Mouse (Mus musculus): ENCODE results near the gene Tnfrsf22. TPM values are rescaled to one million over a fixed set of nuclear protein-coding genes. Genes with fewer than 3 reads are reported as not detected.
"Not testable (repeated sequence)": the region's sequence is repeated elsewhere in the genome, so short reads cannot be mapped to it uniquely, and the experiment has no call there.

Tnfrsf22 gene
- not detected in 2 replicates for polyA plus RNA-seq (2012; ENCODE audit: insufficient read depth, low replicate concordance)

- Histone ChIP-seq H3K9me3 (peaks cover 25% of the 10 kb centered on the region), H3K36me3 (replicated peaks; ENCODE audit: low read length) (no peaks in the 10 kb centered on the region), H3K27me3 (replicated peaks) (peaks cover 17% of the 10 kb centered on the region), H3K4me3 (replicated peaks) (peak within 1 kb of the TSS; percentile 89), H3K4me1 (peaks cover 8% of the 10 kb centered on the region)
- TF ChIP-seq GATA1 (IDR thresholded peaks at IDR 0.05; ENCODE audit: borderline replicate concordance, low read length), result no peak
- no peak for TF ChIP-seq FLI1 (IDR thresholded peaks at IDR 0.05; ENCODE audit: low read length)
Observed at GRCm38 (mm10) chr7:143649034-143649768, at the start of gene Tnfrsf22. Gene Tnfrsf22, minus strand, starts transcription at chr7:143649661.

- Histone ChIP-seq H3K27me3 (replicated peaks) (peaks cover 65% of the 10 kb centered on the region), H3K9me3 (no peaks in the 10 kb centered on the region), H3K4me1 (no peaks in the 10 kb centered on the region), H3K4me3 (replicated peaks) (no peak overlapping the region), H3K36me3 (replicated peaks; ENCODE audit: low read length) (no peaks in the 10 kb centered on the region)
- TF ChIP-seq FLI1 (IDR thresholded peaks at IDR 0.05; ENCODE audit: low read length) (no peak), GATA1 (IDR thresholded peaks at IDR 0.05; ENCODE audit: borderline replicate concordance, low read length) (no peak)
Observed at GRCm38 (mm10) chr7:143696140-143696539, 46.7 kb upstream of the Tnfrsf22 start.

- no peak for TF ChIP-seq GATA1 (IDR thresholded peaks at IDR 0.05; ENCODE audit: borderline replicate concordance, low read length)
- TF ChIP-seq FLI1 (IDR thresholded peaks at IDR 0.05; ENCODE audit: low read length), result no peak
- peaks cover 68% of the 10 kb centered on the region for H3K27me3 ChIP-seq (replicated peaks)
- H3K36me3 ChIP-seq (replicated peaks; ENCODE audit: low read length), result no peaks in the 10 kb centered on the region
- H3K9me3 ChIP-seq, result no peaks in the 10 kb centered on the region
- no peak overlapping the region for H3K4me3 ChIP-seq (replicated peaks)
- peaks cover 5% of the 10 kb centered on the region for H3K4me1 ChIP-seq
Observed at GRCm38 (mm10) chr7:143694550-143694949, 45.1 kb upstream of the Tnfrsf22 start.

GRCm38 (mm10) chr7:143692746-143693510, 43.5 kb upstream of the Tnfrsf22 start:
- TF ChIP-seq FLI1 (IDR thresholded peaks at IDR 0.05; ENCODE audit: low read length) (no peak), GATA1 (IDR thresholded peaks at IDR 0.05; ENCODE audit: borderline replicate concordance, low read length) (no peak)
- no peak overlapping the region for H3K4me3 ChIP-seq (replicated peaks)
- no peaks in the 10 kb centered on the region for H3K9me3 ChIP-seq
- H3K36me3 ChIP-seq (replicated peaks; ENCODE audit: low read length), result no peaks in the 10 kb centered on the region
- H3K4me1 ChIP-seq, result peaks cover 6% of the 10 kb centered on the region
- H3K27me3 ChIP-seq (replicated peaks), result peaks cover 74% of the 10 kb centered on the region

GRCm38 (mm10) chr7:143691909-143692308, 42.4 kb upstream of the Tnfrsf22 start:
- peaks cover 77% of the 10 kb centered on the region for H3K27me3 ChIP-seq (replicated peaks)
- TF ChIP-seq GATA1 (IDR thresholded peaks at IDR 0.05; ENCODE audit: borderline replicate concordance, low read length) (no peak), FLI1 (IDR thresholded peaks at IDR 0.05; ENCODE audit: low read length) (no peak)

GRCm38 (mm10) chr7:143691181-143691580, 41.7 kb upstream of the Tnfrsf22 start:
- Histone ChIP-seq H3K9me3 (no peaks in the 10 kb centered on the region), H3K4me3 (replicated peaks) (no peak overlapping the region), H3K4me1 (peaks cover 6% of the 10 kb centered on the region), H3K36me3 (replicated peaks; ENCODE audit: low read length) (no peaks in the 10 kb centered on the region), H3K27me3 (replicated peaks) (peaks cover 77% of the 10 kb centered on the region)
- TF ChIP-seq GATA1 (IDR thresholded peaks at IDR 0.05; ENCODE audit: borderline replicate concordance, low read length) (no peak), FLI1 (IDR thresholded peaks at IDR 0.05; ENCODE audit: low read length) (no peak)

More at GRCm38 (mm10) chr7:143691909-143692308, 42.4 kb upstream of the Tnfrsf22 start:
- no peaks in the 10 kb centered on the region for H3K9me3 ChIP-seq
- no peak overlapping the region for H3K4me3 ChIP-seq (replicated peaks)
- H3K4me1 ChIP-seq, result peaks cover 6% of the 10 kb centered on the region
- no peaks in the 10 kb centered on the region for H3K36me3 ChIP-seq (replicated peaks; ENCODE audit: low read length)

GRCm38 (mm10) chr7:143689946-143690345, 40.5 kb upstream of the Tnfrsf22 start:
- Histone ChIP-seq H3K36me3 (replicated peaks; ENCODE audit: low read length) (no peaks in the 10 kb centered on the region), H3K27me3 (replicated peaks) (peaks cover 76% of the 10 kb centered on the region), H3K9me3 (no peaks in the 10 kb centered on the region), H3K4me1 (peaks cover 14% of the 10 kb centered on the region), H3K4me3 (replicated peaks) (no peak overlapping the region)
- TF ChIP-seq FLI1 (IDR thresholded peaks at IDR 0.05; ENCODE audit: low read length) (no peak), GATA1 (IDR thresholded peaks at IDR 0.05; ENCODE audit: borderline replicate concordance, low read length) (no peak)

- no peak for TF ChIP-seq GATA1 (IDR thresholded peaks at IDR 0.05; ENCODE audit: borderline replicate concordance, low read length)
- no peak for TF ChIP-seq FLI1 (IDR thresholded peaks at IDR 0.05; ENCODE audit: low read length)
- no peaks in the 10 kb centered on the region for H3K36me3 ChIP-seq (replicated peaks; ENCODE audit: low read length)
- H3K9me3 ChIP-seq, result no peaks in the 10 kb centered on the region
- peaks cover 72% of the 10 kb centered on the region for H3K27me3 ChIP-seq (replicated peaks)
- no peak overlapping the region for H3K4me3 ChIP-seq (replicated peaks)
- H3K4me1 ChIP-seq, result peaks cover 14% of the 10 kb centered on the region
Observed at GRCm38 (mm10) chr7:143689481-143689880, 40.0 kb upstream of the Tnfrsf22 start.

- not testable (repeated sequence) for H3K36me3 ChIP-seq (replicated peaks; ENCODE audit: low read length); H3K9me3 ChIP-seq; H3K4me3 ChIP-seq (replicated peaks)
- H3K4me1 ChIP-seq, result peaks cover 14% of the 10 kb centered on the region
- peaks cover 49% of the 10 kb centered on the region for H3K27me3 ChIP-seq (replicated peaks)
Observed at GRCm38 (mm10) chr7:143686676-143687075, 37.2 kb upstream of the Tnfrsf22 start.

- Histone ChIP-seq H3K4me1 (peaks cover 14% of the 10 kb centered on the region), H3K27me3 (replicated peaks) (peaks cover 49% of the 10 kb centered on the region)
- not testable (repeated sequence) for H3K36me3 ChIP-seq (replicated peaks; ENCODE audit: low read length); H3K4me3 ChIP-seq (replicated peaks); H3K9me3 ChIP-seq
Observed at GRCm38 (mm10) chr7:143686191-143686590, 36.7 kb upstream of the Tnfrsf22 start.
